Mouse (Mus musculus): Measurements from ENCODE around the gene Gpd1. TPM values are rescaled to one million over a fixed set of nuclear protein-coding genes. Genes with fewer than 3 reads are reported as not detected.

The Gpd1 gene
- polyA plus RNA-seq, 1 experiment from 2014 or later, result 5.3 TPM

DNA sequence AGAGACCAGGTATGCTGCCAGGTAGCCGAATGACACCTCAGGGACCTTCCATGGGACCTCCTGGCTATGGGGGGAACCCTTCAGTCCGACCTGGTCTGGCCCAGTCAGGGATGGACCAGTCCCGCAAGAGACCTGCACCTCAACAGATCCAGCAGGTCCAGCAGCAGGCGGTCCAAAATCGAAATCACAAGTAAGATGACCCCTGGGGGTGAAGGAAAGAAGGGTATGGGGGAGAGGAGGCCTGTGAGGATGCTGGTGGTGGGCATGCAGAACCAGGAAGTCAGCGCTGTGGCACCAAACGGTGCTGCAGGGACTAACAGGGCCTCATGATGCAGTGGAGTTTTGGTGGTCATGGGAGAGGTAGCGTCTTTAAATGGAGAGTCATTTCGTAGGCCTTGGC lies 14.2 kb upstream of the Gpd1 start:
- Histone ChIP-seq H3K4me2 (peak overlapping the region; percentile 78), H3K9ac (no peak overlapping the region), H3K36me3 (peaks cover 22% of the 10 kb centered on the region), H3K4me3 (replicated peaks) (peak overlapping the region; percentile 87), H3K27me3 (replicated peaks) (no peaks in the 10 kb centered on the region), H3K9me3 (no peaks in the 10 kb centered on the region), H3K4me1 (peaks cover 17% of the 10 kb centered on the region), H3K27ac (peak overlapping the region; percentile 95)
- no peak for ATAC-seq (ENCODE audit: insufficient read depth, low FRiP score, low read depth)
- 61% methylated on average over 9 of the region's 9 CpGs for WGBS

DNA sequence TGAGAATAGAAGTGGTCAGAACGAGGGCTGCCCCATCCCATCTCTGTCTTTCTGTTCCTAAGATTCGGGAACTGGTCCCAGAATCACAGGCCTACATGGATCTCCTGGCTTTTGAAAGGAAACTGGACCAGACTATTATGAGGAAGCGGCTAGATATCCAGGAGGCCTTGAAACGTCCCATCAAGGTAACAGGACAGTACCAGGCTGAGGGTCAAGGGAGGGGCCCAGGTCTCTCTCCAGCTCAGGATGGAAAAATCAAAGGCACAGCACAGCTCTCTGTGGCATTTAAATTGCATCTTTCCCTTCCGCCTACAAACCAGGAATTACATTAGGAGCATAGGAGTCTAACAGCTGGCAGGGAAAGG lies 13.7 kb upstream of the Gpd1 start:
- ATAC-seq (ENCODE audit: insufficient read depth, low FRiP score, low read depth), result no peak
- H3K4me2 ChIP-seq, result peak overlapping the region; percentile 78; the same call in 1 of the 2 replicates
- no peaks in the 10 kb centered on the region for H3K9me3 ChIP-seq
- peaks cover 15% of the 10 kb centered on the region for H3K4me1 ChIP-seq
- H3K9ac ChIP-seq, result no peak overlapping the region
- no peaks in the 10 kb centered on the region for H3K27me3 ChIP-seq (replicated peaks)
- H3K27ac ChIP-seq, result no peak overlapping the region
- H3K36me3 ChIP-seq, result peaks cover 26% of the 10 kb centered on the region
- WGBS, result 78% methylated on average over 5 of the region's 5 CpGs
- H3K4me3 ChIP-seq (replicated peaks), result no peak overlapping the region

- Histone ChIP-seq H3K27ac (no peak overlapping the region), H3K9ac (no peak overlapping the region), H3K27me3 (replicated peaks) (no peaks in the 10 kb centered on the region), H3K4me2 (peak overlapping the region; percentile 78; the same call in 1 of the 2 replicates), H3K4me3 (replicated peaks) (no peak overlapping the region), H3K4me1 (peaks cover 12% of the 10 kb centered on the region), H3K9me3 (no peaks in the 10 kb centered on the region), H3K36me3 (peaks cover 31% of the 10 kb centered on the region)
- 58% methylated on average over 23 of the region's 23 CpGs for WGBS
- ATAC-seq (ENCODE audit: insufficient read depth, low FRiP score, low read depth), result no peak
Observed at GRCm38 (mm10) chr15:99704041-99704681, 13.2 kb upstream of the Gpd1 start.

DNA sequence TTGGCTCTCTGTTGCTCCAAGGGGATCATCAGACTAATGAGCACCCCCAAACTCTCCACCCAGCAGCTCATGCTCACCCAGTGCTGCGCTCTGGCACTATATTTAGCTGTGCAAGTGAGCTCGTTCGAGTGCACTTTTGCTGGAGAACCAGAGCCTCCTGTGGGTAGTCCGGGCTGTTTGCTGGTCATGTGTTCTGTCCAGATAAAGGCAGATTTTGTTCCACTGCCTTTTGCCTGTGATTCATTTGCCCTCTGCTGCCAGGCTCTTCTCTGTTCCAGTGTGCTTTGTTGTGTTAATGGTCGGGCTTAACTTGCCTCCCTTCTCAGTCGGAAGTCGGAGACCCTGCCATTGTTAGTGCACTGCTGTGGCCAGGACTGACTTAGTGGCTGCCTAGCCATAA lies 12.4 kb upstream of the Gpd1 start:
- Histone ChIP-seq H3K4me3 (replicated peaks) (no peak overlapping the region), H3K27ac (no peak overlapping the region), H3K4me1 (peaks cover 12% of the 10 kb centered on the region), H3K4me2 (no peak overlapping the region), H3K27me3 (replicated peaks) (no peaks in the 10 kb centered on the region), H3K36me3 (peaks cover 34% of the 10 kb centered on the region), H3K9me3 (no peaks in the 10 kb centered on the region), H3K9ac (no peak overlapping the region)
- 82% methylated on average over 7 of the region's 7 CpGs for WGBS
- no peak for ATAC-seq (ENCODE audit: insufficient read depth, low FRiP score, low read depth)

- H3K27me3 ChIP-seq (replicated peaks), result no peaks in the 10 kb centered on the region
- peak within 1 kb of the TSS; percentile 78; the same call in 1 of the 2 replicates for H3K4me2 ChIP-seq
- ATAC-seq (ENCODE audit: insufficient read depth, low FRiP score, low read depth), result no peak
- H3K9me3 ChIP-seq, result no peaks in the 10 kb centered on the region
- no peak within 1 kb of the TSS for H3K27ac ChIP-seq
- H3K9ac ChIP-seq, result no peak within 1 kb of the TSS
- H3K4me1 ChIP-seq, result peaks cover 12% of the 10 kb centered on the region
- WGBS, result 68% methylated on average over 11 of the region's 11 CpGs
- no peak within 1 kb of the TSS for H3K4me3 ChIP-seq (replicated peaks)
- H3K36me3 ChIP-seq, result peaks cover 39% of the 10 kb centered on the region
Observed at GRCm38 (mm10) chr15:99705440-99706048, 11.8 kb upstream of the Gpd1 start, which contains the start of gene Gm17349. Gm17349 (minus strand) TSS chr15:99705490.

DNA sequence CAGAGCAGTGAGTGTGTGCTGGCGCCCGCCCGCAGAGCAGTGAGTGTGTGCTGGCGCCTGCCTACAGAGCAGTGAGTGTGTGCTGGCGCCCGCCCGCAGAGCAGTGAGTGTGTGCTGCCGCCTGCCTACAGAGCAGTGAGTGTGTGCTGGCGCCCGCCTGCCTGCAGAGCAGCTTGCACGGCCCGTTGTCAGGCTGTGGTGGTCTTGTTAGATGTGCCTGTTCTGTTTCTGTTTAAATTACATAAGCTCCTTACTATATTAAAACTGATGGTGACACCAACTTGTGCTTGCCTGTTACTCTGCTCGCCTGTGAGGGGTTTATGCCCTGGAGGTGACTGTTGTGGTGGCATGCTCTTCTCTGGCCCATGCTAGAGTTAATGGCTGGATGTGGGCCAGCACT lies 9.1 kb upstream of the Gpd1 start:
- Histone ChIP-seq H3K27me3 (replicated peaks) (no peaks in the 10 kb centered on the region), H3K9me3 (no peaks in the 10 kb centered on the region), H3K4me3 (replicated peaks) (no peak overlapping the region), H3K27ac (no peak overlapping the region), H3K36me3 (peaks cover 66% of the 10 kb centered on the region), H3K9ac (no peak overlapping the region), H3K4me1 (peaks cover 6% of the 10 kb centered on the region), H3K4me2 (no peak overlapping the region)
- ATAC-seq (ENCODE audit: insufficient read depth, low FRiP score, low read depth), result no peak
- 94% methylated on average over 13 of the region's 13 CpGs for WGBS

DNA sequence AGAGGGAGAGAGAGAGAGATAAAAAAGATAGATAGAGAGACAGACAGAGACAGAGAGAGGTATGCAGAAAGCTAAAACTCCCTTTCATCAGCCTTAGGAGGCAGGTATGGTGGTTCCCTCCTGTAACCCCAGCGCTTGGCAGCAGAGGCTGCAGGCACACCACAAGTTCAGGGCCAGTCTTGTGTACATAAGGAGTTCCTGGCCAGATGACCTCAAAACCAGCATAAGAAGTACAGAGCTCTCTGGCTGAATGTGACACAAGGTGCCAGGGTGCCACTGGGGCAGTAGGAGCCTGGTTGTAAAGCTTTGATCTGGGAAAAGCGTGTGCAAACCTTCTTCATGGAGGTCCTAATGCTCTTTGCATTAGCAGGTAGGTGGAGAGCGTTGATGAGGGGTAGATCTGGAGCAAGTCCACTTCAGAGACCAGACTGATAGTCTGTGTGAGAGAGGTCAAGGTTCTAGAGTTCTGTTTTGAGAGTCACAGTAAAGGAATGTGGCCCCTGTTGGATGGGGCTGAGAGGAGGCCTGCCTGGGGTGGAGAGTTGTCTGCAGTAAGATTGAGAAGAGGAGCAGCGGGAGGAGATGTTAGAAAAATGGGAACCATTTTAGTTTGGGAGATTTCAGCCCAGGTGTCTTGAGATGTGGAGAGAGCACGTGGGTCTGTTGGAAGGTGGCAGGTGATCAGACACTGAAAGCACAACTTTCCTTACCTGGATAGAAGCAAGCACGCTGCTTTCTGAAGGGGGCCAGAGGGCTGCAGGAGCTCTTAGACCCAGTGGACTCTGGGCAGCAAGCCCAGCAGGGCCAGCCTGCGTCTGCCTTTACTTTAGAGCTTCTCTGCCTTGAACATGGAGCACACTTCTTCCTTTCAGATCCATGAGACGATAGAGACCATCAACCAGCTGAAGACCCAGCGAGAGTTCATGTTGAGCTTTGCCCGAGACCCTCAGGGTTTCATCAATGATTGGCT lies 6.8 kb upstream of the Gpd1 start:
- no peak for ATAC-seq (ENCODE audit: insufficient read depth, low FRiP score, low read depth)
- Histone ChIP-seq H3K9ac (no peak overlapping the region), H3K4me2 (no peak overlapping the region), H3K36me3 (peaks cover 76% of the 10 kb centered on the region), H3K27ac (no peak overlapping the region), H3K9me3 (no peaks in the 10 kb centered on the region), H3K4me3 (replicated peaks) (no peak overlapping the region), H3K4me1 (peaks cover 3% of the 10 kb centered on the region; the same call in 1 of the 2 replicates), H3K27me3 (replicated peaks) (no peaks in the 10 kb centered on the region)
- 86% methylated on average over 10 of the region's 10 CpGs for WGBS

DNA sequence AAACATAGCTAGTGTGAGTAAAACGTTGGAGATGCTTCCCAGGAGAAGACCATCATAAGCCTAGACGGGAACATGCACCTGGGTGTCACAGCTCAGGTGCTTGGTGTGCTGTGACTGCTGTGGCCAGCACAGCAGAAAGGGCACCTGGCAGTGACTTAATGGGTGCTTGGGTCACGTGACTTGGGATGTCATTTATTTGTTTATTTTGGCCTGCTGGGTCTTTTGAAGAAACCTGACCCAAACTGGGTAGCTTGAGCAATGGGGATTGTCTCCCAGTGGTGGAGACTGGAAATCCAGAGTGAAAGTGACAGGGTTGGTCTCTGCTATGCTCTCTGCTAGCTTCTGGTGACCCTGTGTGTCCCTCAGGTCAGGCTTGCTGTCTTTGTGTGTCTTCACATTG lies 5.8 kb upstream of the Gpd1 start:
- H3K27ac ChIP-seq, result no peak overlapping the region
- no peaks in the 10 kb centered on the region for H3K9me3 ChIP-seq
- ATAC-seq (ENCODE audit: insufficient read depth, low FRiP score, low read depth), result no peak
- WGBS, result 60% methylated on average over 3 of the region's 3 CpGs
- H3K9ac ChIP-seq, result no peak overlapping the region
- H3K27me3 ChIP-seq (replicated peaks), result no peaks in the 10 kb centered on the region
- H3K4me2 ChIP-seq, result no peak overlapping the region
- H3K36me3 ChIP-seq, result peaks cover 68% of the 10 kb centered on the region
- H3K4me3 ChIP-seq (replicated peaks), result no peak overlapping the region
- H3K4me1 ChIP-seq, result peaks cover 10% of the 10 kb centered on the region

DNA sequence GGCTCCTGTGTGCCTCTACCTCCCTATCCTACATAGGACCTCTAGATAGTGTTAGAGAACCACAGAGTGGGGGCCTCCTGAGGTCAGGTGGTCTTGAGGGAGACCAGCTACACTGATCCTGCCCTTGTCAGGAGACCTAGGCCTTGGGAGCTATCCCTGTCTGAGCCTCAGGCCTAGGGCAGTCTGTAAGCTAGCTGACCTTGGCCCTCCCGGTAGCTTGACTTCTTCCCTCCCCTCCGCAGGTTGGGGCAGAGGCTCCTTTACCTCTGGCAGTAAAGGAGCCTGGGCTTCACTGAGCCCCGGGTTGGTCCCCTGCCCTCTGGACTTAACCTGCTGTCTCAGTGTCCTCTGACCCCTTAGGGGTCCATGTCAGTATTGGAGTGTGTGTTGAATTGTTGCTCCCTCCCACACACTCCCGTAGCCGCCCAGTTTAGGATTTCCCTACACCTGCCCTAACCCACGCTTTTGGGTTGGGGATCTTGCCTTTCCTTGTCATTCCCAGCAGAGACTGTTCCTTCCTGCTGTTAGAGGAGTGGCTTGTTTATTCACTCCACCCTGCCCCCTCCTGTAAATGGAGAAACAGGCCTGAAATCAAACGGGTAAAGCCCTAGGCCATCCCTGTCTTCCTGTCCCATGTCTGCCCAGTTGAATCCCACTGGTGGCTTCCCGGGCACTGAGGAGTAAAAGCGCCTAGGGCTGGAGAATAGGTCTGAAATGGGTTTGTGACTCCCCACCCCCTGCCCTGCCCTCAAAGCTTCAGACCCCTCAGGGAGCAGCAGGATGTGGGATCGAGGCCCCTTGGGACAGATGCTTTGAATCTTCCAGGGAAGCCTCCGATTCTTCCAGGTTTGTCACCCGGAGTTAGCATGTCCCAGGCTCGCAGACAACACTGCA lies 4.4 kb upstream of the Gpd1 start:
- Histone ChIP-seq H3K36me3 (peaks cover 56% of the 10 kb centered on the region), H3K4me3 (replicated peaks) (no peak overlapping the region), H3K9me3 (no peaks in the 10 kb centered on the region), H3K4me1 (peaks cover 10% of the 10 kb centered on the region), H3K27ac (no peak overlapping the region), H3K4me2 (no peak overlapping the region), H3K9ac (no peak overlapping the region), H3K27me3 (replicated peaks) (no peaks in the 10 kb centered on the region)
- 73% methylated on average over 13 of the region's 13 CpGs for WGBS
- ATAC-seq (ENCODE audit: insufficient read depth, low FRiP score, low read depth), result no peak

GRCm38 (mm10) chr15:99713569-99713968 lies 3.7 kb upstream of the Gpd1 start:
- Histone ChIP-seq H3K9ac (no peak overlapping the region), H3K4me1 (peaks cover 10% of the 10 kb centered on the region), H3K27me3 (replicated peaks) (no peaks in the 10 kb centered on the region), H3K9me3 (no peaks in the 10 kb centered on the region), H3K36me3 (peaks cover 52% of the 10 kb centered on the region), H3K27ac (no peak overlapping the region), H3K4me2 (no peak overlapping the region), H3K4me3 (replicated peaks) (no peak overlapping the region)
- ATAC-seq (ENCODE audit: insufficient read depth, low FRiP score, low read depth), result no peak
- WGBS, result 78% methylated on average over 3 of the region's 3 CpGs

- Histone ChIP-seq H3K9me3 (no peaks in the 10 kb centered on the region), H3K4me1 (peaks cover 10% of the 10 kb centered on the region), H3K9ac (no peak overlapping the region), H3K36me3 (peaks cover 46% of the 10 kb centered on the region), H3K4me2 (no peak overlapping the region), H3K4me3 (replicated peaks) (no peak overlapping the region), H3K27me3 (replicated peaks) (no peaks in the 10 kb centered on the region), H3K27ac (no peak overlapping the region)
- WGBS, result 66% methylated on average over 4 of the region's 4 CpGs
- no peak for ATAC-seq (ENCODE audit: insufficient read depth, low FRiP score, low read depth)
Observed at GRCm38 (mm10) chr15:99714206-99714605, 3.1 kb upstream of the Gpd1 start.

Data from stomach, embryonic 15.5 days (tissue).